ENCODE assay signal across 15 mouse cellular contexts in genomic region chrX:157020337-157020736, GRCm38 (mm10).
"Had no signal": no experiment of that assay in that cellular context is flagged by ENCODE, and none has a peak within 500 bp of the region (broad histone marks: within the 10 kb centered on the region; RNA-seq: fewer than 3 reads in every experiment).

No protein-coding gene starts in this region.

- DNase-seq: retina, postnatal 1 day; right cerebral cortex, adult 18-20 months; right cerebral cortex, postnatal 14 days; right cerebral cortex, postnatal 25 days; right cerebral cortex, postnatal 4 days; spleen, adult 18-20 months; thymus, adult 18-20 months; thymus, adult 2 months; thymus, postnatal 14 days; thymus, postnatal 25 days; thymus, postnatal 36 days; thymus, postnatal 4 days had no signal

- H3K4me2 ChIP-seq: neural tube, embryonic 15.5 days; stomach, embryonic 15.5 days had no signal

- H3K27me3 ChIP-seq: neural tube, embryonic 15.5 days; stomach, embryonic 15.5 days had no signal

- H3K9me3 ChIP-seq: neural tube, embryonic 15.5 days; stomach, embryonic 15.5 days had no signal

- H3K9ac ChIP-seq: neural tube, embryonic 15.5 days; stomach, embryonic 15.5 days had no signal

- H3K4me3 ChIP-seq: neural tube, embryonic 15.5 days; stomach, embryonic 15.5 days had no signal

- H3K36me3 ChIP-seq: neural tube, embryonic 15.5 days; stomach, embryonic 15.5 days had no signal

- H3K27ac ChIP-seq: neural tube, embryonic 15.5 days; stomach, embryonic 15.5 days; stomach, postnatal 0 days had no signal

- H3K4me1 ChIP-seq: neural tube, embryonic 15.5 days; stomach, embryonic 15.5 days had no signal
